Mouse (Mus musculus) cortical plate, adult 2 months (tissue): Measurements from ENCODE around the gene Rbm44.

Experiments
- CTCF ChIP-seq: fragments of 200-500 bp; IDR thresholded peaks from 2 replicates; pipeline ENCODE4 v1.5.1; 2011; ENCODE audit warnings: mild to moderate bottlenecking, control low read depth, low read length; ENCODE audit not compliant: insufficient read depth; ENCODE audit errors: extremely low read depth
- POLR2A ChIP-seq: fragments of 200-500 bp; IDR thresholded peaks from 2 replicates; pipeline ENCODE4 v1.6.1; 2011; ENCODE audit warnings: mild to moderate bottlenecking, low read length, control low read depth; ENCODE audit not compliant: insufficient read depth; ENCODE audit errors: extremely low read depth

GRCm38 (mm10) chr1:91174796-91175195 lies 29.9 kb downstream of the Rbm44 start:
- no peak for TF ChIP-seq CTCF
- TF ChIP-seq POLR2A, result no peak
